Mouse (Mus musculus): ENCODE measurements around the gene Egr4. TPM values are rescaled to one million over a fixed set of nuclear protein-coding genes. Genes with fewer than 3 reads are reported as not detected.

Gene Egr4
- polyA plus RNA-seq (2014; fragmentation: Nextera tagmentation; extraction: Ambion mirVana): not detected in 2 replicates

DNA sequence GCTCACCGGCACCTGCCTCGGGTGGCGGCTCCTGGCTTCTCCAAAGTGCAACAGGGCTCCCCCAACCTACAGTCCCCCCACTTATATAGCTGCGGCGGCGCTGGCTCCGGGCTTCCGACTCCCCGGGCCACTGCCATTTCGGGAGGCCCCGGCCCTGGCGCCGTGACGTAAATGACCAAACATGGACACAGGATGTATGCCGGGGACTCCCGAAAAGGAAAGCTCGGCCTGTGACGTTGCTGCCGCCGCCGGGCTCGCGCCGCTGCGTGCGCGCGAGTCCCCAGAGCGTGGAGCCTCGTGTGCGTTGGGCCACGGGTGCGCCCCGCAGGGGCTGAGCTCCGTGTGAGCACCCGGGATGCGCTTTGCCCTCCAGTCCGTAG, at the start of gene Egr4:
Gene Egr4, minus strand, starts transcription at position 59 of the 380 bp plus-strand sequence.
- peak; percentile 72 for DNase-seq (ENCODE audit: low spot score)
- no peaks in the 10 kb centered on the region for H3K9me3 ChIP-seq (ENCODE audit: control insufficient read depth, low read length)
- WGBS: under 1% methylated on average over 35 of the region's 38 CpGs
- 0 out of 2 replicates have a peak within 1 kb of the TSS, but pooled peaks have one; percentile 11 for H3K9ac ChIP-seq (ENCODE audit: low read depth, low read length)
- peak; percentile 46; the same call in 1 of the 2 replicates for ATAC-seq (ENCODE audit: low FRiP score)
- H3K27ac ChIP-seq (ENCODE audit: low read depth, low read length): no peak within 1 kb of the TSS
- peak within 1 kb of the TSS; percentile 44 for H3K4me3 ChIP-seq (ENCODE audit: low read depth, low read length)
- H3K4me2 ChIP-seq (replicated peaks; ENCODE audit: low read depth, low read length): peak within 1 kb of the TSS; percentile 81
- H3K27me3 ChIP-seq (ENCODE audit: control insufficient read depth, insufficient read depth, low read length): peaks cover 56% of the 10 kb centered on the region
- peaks cover 13% of the 10 kb centered on the region for H3K4me1 ChIP-seq (replicated peaks; ENCODE audit: control insufficient read depth, insufficient read depth, low read length)
- no peaks in the 10 kb centered on the region for H3K36me3 ChIP-seq (ENCODE audit: control insufficient read depth, insufficient read depth, low read length)

DNA sequence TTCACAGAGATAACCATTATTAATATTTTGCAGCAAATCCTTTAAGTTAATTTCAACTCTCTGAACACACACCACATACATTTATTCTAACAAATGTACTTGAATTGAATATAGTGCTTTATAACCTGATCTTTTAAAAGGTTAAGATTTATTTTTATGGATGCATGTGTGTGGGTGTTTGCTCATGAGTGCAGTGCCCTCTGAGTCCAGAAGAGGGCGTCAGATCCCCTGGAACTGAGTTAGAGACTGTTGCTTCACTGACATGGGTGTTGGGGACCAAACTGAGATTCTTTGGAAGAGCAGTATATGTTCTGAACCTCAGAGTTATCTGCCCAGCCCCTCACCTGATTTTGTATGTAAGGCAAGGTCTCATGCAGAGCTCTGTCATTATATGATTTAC, 49.0 kb upstream of the Egr4 start:
- Histone ChIP-seq H3K4me1 (replicated peaks; ENCODE audit: control insufficient read depth, insufficient read depth, low read length) (no peaks in the 10 kb centered on the region), H3K27me3 (ENCODE audit: control insufficient read depth, insufficient read depth, low read length) (no peaks in the 10 kb centered on the region), H3K4me3 (ENCODE audit: low read depth, low read length) (no peak overlapping the region), H3K9ac (ENCODE audit: low read depth, low read length) (no peak overlapping the region), H3K27ac (ENCODE audit: low read depth, low read length) (no peak overlapping the region), H3K36me3 (ENCODE audit: control insufficient read depth, insufficient read depth, low read length) (no peaks in the 10 kb centered on the region), H3K9me3 (ENCODE audit: control insufficient read depth, low read length) (no peaks in the 10 kb centered on the region), H3K4me2 (replicated peaks; ENCODE audit: low read depth, low read length) (no peak overlapping the region)
- ATAC-seq (ENCODE audit: low FRiP score) (no peak), DNase-seq (ENCODE audit: low spot score) (no peak)
- WGBS: 26% methylated on average over 1 of the region's 1 CpGs

DNA sequence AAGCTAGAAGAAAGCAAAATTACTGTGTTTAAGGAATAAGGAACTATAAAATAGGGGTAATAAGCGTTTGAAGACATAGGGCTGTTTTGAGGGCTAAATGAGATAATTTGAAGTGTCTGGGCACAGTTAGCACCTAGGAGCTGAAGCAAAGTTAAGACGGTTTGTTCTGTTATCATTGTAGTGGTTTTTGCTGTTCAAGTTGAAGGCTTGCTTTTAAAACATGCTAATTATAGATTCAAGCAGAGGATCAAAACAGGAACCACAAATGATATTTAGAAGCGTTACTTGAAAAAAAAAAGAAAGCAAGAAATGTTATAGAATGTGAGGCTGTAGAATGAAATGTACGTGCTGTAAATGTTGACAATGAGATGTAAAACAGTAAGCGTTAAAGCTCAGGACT, 34.3 kb upstream of the Egr4 start:
- no peaks in the 10 kb centered on the region for H3K9me3 ChIP-seq (ENCODE audit: control insufficient read depth, low read length)
- no peak overlapping the region for H3K9ac ChIP-seq (ENCODE audit: low read depth, low read length)
- ATAC-seq (ENCODE audit: low FRiP score): no peak
- H3K4me1 ChIP-seq (replicated peaks; ENCODE audit: control insufficient read depth, insufficient read depth, low read length): no peaks in the 10 kb centered on the region
- no peak overlapping the region for H3K4me2 ChIP-seq (replicated peaks; ENCODE audit: low read depth, low read length)
- H3K36me3 ChIP-seq (ENCODE audit: control insufficient read depth, insufficient read depth, low read length): no peaks in the 10 kb centered on the region
- H3K27ac ChIP-seq (ENCODE audit: low read depth, low read length): no peak overlapping the region
- no peak for DNase-seq (ENCODE audit: low spot score)
- H3K27me3 ChIP-seq (ENCODE audit: control insufficient read depth, insufficient read depth, low read length): no peaks in the 10 kb centered on the region
- H3K4me3 ChIP-seq (ENCODE audit: low read depth, low read length): no peak overlapping the region
- 90% methylated on average over 5 of the region's 5 CpGs for WGBS

DNA sequence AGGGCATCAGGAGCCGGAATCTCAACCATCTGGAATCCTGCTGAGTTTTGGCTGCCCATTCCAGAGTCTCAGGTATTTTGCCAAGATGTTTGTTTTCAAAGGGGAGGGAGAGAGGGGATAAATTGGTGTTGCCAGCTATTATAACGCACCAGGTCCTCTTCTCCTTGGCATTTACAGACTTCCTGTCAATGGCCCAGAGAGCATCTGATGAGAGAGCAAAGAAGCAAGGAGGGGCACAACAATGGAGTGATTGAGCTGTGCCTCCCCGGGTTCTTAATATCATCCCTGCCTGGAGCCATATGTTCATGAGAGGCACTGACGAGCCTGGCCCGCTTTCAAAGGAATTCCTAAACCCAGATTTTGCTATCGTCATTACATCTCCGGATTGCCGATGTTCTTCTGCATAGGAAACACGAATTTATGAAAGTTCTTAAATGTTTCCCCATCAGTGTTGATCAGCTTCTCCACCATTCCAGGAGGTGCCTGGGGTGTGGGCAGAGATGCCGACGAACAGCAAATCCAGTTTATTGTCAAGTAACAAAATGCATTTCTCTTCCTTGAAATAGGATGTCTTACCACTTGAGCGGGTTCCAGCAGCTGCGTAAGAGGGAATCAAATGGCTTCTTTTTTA, 31.0 kb upstream of the Egr4 start:
- H3K9ac ChIP-seq (ENCODE audit: low read depth, low read length): no peak overlapping the region
- DNase-seq (ENCODE audit: low spot score): no peak

DNA sequence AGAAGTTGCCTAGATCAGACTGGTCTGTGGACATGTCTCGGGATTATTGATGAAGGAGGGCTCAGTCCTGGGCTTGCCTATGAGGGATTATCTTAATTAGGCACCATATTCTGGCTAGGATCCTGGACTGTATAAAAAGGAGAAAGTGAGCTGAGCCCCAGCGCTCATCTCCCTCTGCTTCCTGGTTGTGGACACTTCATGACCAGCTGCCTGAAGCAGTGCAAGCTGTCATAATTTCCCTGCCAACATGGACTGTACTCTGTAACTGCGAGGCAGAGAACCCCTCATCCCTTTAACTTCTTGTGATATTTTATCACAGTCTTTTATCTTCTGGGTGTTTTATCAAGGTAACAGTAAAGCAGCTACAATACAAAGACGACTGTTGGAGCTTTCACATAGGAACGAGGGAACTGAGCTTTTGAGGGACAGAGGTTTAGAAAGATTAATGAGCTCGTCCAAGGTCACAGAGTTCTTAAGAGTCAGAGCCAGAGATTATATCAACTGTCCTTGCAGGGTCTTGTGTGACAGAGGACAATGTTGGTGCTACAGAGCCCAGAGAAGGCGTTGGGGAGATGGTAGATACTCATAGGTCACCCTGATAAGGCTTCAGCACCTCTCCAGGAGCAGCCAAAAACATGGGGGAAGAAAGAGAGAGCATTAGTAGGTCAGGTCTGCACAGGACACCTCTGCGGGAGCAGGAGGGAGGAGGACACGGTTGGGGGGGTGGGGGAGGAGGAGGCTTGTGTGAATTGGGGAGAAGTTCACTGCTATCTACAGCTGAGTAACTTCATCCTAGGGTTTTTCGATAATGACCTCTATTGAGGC, 30.2 kb upstream of the Egr4 start:
- WGBS: 84% methylated on average over 10 of the region's 10 CpGs
- Histone ChIP-seq H3K27me3 (ENCODE audit: control insufficient read depth, insufficient read depth, low read length) (no peaks in the 10 kb centered on the region), H3K4me3 (ENCODE audit: low read depth, low read length) (no peak overlapping the region), H3K9ac (ENCODE audit: low read depth, low read length) (no peak overlapping the region), H3K27ac (ENCODE audit: low read depth, low read length) (no peak overlapping the region), H3K9me3 (ENCODE audit: control insufficient read depth, low read length) (no peaks in the 10 kb centered on the region), H3K4me2 (replicated peaks; ENCODE audit: low read depth, low read length) (no peak overlapping the region), H3K4me1 (replicated peaks; ENCODE audit: control insufficient read depth, insufficient read depth, low read length) (no peaks in the 10 kb centered on the region), H3K36me3 (ENCODE audit: control insufficient read depth, insufficient read depth, low read length) (no peaks in the 10 kb centered on the region)
- DNase-seq (ENCODE audit: low spot score) (no peak), ATAC-seq (ENCODE audit: low FRiP score) (no peak)

More for the DNA sequence above, 31.0 kb upstream of the Egr4 start:
- H3K4me1 ChIP-seq (replicated peaks; ENCODE audit: control insufficient read depth, insufficient read depth, low read length): no peaks in the 10 kb centered on the region
- no peaks in the 10 kb centered on the region for H3K36me3 ChIP-seq (ENCODE audit: control insufficient read depth, insufficient read depth, low read length)
- no peaks in the 10 kb centered on the region for H3K9me3 ChIP-seq (ENCODE audit: control insufficient read depth, low read length)
- 71% methylated on average over 13 of the region's 13 CpGs for WGBS
- no peaks in the 10 kb centered on the region for H3K27me3 ChIP-seq (ENCODE audit: control insufficient read depth, insufficient read depth, low read length)
- H3K27ac ChIP-seq (ENCODE audit: low read depth, low read length): no peak overlapping the region
- no peak overlapping the region for H3K4me3 ChIP-seq (ENCODE audit: low read depth, low read length)
- no peak overlapping the region for H3K4me2 ChIP-seq (replicated peaks; ENCODE audit: low read depth, low read length)
- ATAC-seq (ENCODE audit: low FRiP score): no peak

DNA sequence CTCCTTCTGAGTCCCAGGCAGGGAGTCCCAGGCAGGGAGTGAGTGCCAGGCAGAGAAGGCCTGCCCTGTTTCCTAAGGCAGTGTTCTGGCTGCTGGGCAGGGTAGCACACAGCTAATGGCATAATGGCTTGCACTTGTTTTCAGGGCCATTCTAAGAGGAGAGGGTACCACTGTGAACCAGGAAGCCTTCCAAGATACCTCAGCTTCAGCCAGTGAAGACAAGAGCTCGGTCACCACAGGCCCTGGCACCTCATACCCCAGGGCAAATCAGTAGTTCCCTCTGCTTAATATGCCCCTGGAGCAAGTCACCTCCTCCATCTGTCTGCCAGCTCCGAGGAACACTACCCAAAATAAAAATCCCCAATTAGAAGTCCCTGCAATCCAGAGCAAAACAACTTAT, 9.4 kb upstream of the Egr4 start:
- no peak overlapping the region for H3K27ac ChIP-seq (ENCODE audit: low read depth, low read length)
- ATAC-seq (ENCODE audit: low FRiP score): no peak
- no peaks in the 10 kb centered on the region for H3K9me3 ChIP-seq (ENCODE audit: control insufficient read depth, low read length)
- DNase-seq (ENCODE audit: low spot score): no peak
- no peaks in the 10 kb centered on the region for H3K27me3 ChIP-seq (ENCODE audit: control insufficient read depth, insufficient read depth, low read length)
- peaks cover 4% of the 10 kb centered on the region; the same call in 1 of the 2 replicates for H3K4me1 ChIP-seq (replicated peaks; ENCODE audit: control insufficient read depth, insufficient read depth, low read length)
- no peak overlapping the region for H3K9ac ChIP-seq (ENCODE audit: low read depth, low read length)
- no peak overlapping the region for H3K4me2 ChIP-seq (replicated peaks; ENCODE audit: low read depth, low read length)
- no peak overlapping the region for H3K4me3 ChIP-seq (ENCODE audit: low read depth, low read length)
- 60% methylated on average over 2 of the region's 2 CpGs for WGBS
- no peaks in the 10 kb centered on the region for H3K36me3 ChIP-seq (ENCODE audit: control insufficient read depth, insufficient read depth, low read length)

- peaks cover 2% of the 10 kb centered on the region; the same call in 1 of the 2 replicates for H3K27me3 ChIP-seq (ENCODE audit: control insufficient read depth, insufficient read depth, low read length)
- H3K4me3 ChIP-seq (ENCODE audit: low read depth, low read length): no peak overlapping the region
- H3K9ac ChIP-seq (ENCODE audit: low read depth, low read length): no peak overlapping the region
- ATAC-seq (ENCODE audit: low FRiP score) (no peak), DNase-seq (ENCODE audit: low spot score) (no peak)
- no peaks in the 10 kb centered on the region for H3K36me3 ChIP-seq (ENCODE audit: control insufficient read depth, insufficient read depth, low read length)
- H3K4me2 ChIP-seq (replicated peaks; ENCODE audit: low read depth, low read length): no peak overlapping the region
- H3K9me3 ChIP-seq (ENCODE audit: control insufficient read depth, low read length): no peaks in the 10 kb centered on the region
- whole genome bisulfite sequencing: 89% methylated on average over 5 of the region's 5 CpGs
- H3K4me1 ChIP-seq (replicated peaks; ENCODE audit: control insufficient read depth, insufficient read depth, low read length): peaks cover 4% of the 10 kb centered on the region; the same call in 1 of the 2 replicates
- no peak overlapping the region for H3K27ac ChIP-seq (ENCODE audit: low read depth, low read length)
These were observed 8.6 kb upstream of the Egr4 start for GRCm38 (mm10) chr6:85522026-85522425.

DNA sequence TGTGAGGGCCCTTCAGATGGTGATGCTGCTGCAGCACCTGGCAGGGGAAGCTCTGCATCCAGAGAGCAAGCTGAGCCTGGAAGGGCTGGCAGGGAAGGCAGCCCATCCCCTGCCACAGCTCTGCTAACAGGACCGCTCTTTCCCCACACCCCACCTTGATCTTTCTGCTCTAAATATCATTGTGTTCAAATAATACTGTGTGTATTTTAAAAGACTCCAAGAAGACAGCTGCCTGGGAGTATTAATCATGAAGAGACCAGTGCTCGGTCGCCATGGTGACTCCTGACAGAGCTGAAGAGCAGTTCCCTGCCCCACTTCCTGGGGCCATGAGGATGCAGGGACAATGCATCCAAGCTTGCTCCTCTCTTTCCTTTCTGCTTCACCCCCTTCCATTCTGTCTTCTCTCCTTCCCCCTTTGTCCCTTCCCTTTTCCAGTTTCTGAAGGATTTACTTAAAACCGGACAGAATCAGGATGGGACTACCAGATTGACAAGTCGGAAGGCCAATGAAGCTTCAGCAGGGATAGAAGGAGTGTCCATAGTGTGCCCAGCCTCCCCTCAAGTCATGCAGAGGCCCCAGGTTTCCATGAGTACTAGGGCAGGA, 4.8 kb upstream of the Egr4 start:
- peak; percentile 35 for DNase-seq (ENCODE audit: low spot score)
- Histone ChIP-seq H3K9me3 (ENCODE audit: control insufficient read depth, low read length) (no peaks in the 10 kb centered on the region), H3K4me3 (ENCODE audit: low read depth, low read length) (no peak overlapping the region), H3K36me3 (ENCODE audit: control insufficient read depth, insufficient read depth, low read length) (no peaks in the 10 kb centered on the region), H3K9ac (ENCODE audit: low read depth, low read length) (no peak overlapping the region), H3K4me2 (replicated peaks; ENCODE audit: low read depth, low read length) (no peak overlapping the region), H3K27ac (ENCODE audit: low read depth, low read length) (no peak overlapping the region), H3K27me3 (ENCODE audit: control insufficient read depth, insufficient read depth, low read length) (peaks cover 26% of the 10 kb centered on the region), H3K4me1 (replicated peaks; ENCODE audit: control insufficient read depth, insufficient read depth, low read length) (peaks cover 5% of the 10 kb centered on the region)
- WGBS: 37% methylated on average over 5 of the region's 5 CpGs
- ATAC-seq (ENCODE audit: low FRiP score): no peak
